Mouse (Mus musculus): ENCODE measurements around the gene Mmel1.

Gene Mmel1

DNA sequence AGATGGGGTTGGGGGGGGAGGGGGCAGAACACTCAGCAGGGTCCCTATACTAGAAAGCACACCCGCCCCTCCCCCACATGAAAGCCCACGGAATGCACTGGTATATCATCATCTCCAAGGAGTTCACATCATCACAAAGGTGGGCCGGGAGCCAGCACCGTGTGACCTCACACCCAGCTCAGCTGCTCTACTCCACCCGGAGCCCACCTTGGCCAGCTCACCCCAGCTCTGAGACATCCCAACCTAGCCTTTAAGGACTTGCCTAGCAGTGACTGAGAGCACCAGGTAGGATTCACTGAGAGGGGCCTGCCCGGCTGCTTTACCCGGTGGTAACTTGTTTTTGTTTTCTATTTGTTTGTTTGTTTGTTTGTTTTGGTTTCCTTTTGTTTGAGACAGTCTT is at the start of gene Mmel1:
Mmel1 (plus strand) TSS at position 146 of the 400 bp plus-strand sequence.
- in situ Hi-C loops (cut with MboI, MseI) = loop anchor here (5.0 kb wide), 1 partner anchor 193 kb away; no protein-coding TSS in a partner anchor

DNA sequence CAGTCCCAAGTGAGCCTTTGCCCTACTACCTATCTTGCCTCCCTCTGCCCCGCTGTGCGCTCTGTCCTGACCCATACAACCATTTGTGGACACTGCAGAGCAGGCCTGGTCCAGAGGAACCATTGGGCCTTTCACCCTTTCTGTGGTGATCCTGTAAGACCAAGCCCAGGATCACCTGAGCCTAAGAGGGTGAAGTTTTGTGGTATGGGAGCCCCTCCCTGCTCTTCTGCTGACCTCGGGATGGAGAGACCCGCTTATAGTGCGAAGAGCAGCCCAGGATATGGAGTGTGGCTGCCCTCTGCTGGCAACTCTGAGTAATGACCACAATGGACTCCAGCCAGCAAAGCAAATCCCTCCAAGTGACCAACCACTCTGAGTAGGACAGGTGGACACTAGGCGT is 43.7 kb upstream of the Mmel1 start:
- in situ Hi-C loops (cut with MboI, MseI) = no loop called here

DNA sequence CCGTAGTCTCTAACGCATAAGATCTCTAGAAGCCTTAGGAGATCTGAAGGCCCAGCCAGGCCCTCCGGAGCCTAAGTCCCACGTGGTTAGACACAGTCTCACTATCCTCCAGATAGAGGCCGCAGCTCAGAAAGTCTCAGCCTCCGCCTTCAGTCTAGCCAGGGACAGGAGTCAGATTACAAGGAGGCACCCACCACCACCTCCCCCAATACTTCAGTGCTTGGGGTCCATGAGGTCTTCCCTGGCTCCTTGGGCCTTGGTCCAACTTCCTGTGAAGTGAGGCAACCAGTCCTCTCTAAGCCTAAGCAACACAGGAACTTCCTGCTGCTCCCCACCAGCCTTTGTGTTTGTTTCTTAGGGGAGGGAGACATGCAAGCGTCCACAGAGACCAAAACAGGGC is 43.2 kb upstream of the Mmel1 start:
- in situ Hi-C loops (cut with MboI, MseI) = no loop called here

DNA sequence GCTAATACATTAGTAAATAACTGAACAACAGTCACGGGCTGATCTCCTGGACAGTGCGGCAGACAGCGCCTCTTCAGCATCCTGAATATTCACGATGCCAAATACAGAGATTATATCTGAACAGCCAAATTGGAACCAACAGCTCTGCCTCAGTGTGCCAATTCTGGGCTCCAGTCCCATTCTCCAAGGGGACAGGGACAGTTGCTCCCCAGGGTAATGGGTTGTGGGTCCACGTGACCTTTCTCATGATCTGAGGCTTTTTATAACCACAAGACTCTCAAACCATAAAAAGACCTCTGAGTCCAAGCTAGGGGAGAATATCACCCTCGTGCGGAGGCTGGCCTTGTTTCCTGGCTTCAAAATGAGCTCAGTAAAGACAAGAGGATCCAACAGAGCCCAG is 42.2 kb upstream of the Mmel1 start:
- in situ Hi-C loops (cut with MboI, MseI) = no loop called here

DNA sequence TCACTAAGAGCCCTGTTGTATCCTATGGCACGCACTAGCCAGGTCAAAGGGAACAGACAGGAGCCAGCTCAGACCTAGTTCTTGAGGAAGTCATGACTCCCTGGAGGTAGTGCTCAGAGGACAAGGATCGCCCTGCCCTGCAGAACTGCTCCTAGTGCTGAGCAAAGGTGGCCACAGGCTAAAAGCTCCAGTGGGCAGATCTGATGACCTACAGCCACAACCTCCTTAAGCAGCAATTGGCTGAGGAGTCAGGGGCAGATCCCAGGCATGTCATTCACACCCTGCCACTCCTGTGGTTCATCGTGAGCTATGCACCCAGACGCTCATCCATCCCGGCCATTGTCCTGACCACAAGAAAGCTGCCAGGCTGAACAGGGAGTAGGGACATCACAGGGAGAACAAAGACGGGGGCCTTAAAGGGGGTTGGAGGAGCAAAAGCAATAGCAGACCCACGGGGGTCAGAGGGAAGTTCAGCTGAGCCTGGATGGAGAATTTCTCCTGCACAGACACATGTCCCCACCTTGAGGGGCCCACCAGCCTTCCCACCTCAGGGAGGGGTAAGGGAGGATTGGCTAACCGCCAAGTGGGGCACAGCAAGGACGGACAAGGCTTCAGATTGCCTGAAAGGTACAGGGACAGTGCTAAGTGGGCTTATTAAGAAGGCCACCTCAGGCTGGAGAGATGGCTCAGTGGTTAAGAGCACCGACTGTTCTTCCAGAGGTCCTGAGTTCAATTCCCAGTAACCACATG is 41.3 kb upstream of the Mmel1 start:
- in situ Hi-C loops (cut with MboI, MseI) = no loop called here

DNA sequence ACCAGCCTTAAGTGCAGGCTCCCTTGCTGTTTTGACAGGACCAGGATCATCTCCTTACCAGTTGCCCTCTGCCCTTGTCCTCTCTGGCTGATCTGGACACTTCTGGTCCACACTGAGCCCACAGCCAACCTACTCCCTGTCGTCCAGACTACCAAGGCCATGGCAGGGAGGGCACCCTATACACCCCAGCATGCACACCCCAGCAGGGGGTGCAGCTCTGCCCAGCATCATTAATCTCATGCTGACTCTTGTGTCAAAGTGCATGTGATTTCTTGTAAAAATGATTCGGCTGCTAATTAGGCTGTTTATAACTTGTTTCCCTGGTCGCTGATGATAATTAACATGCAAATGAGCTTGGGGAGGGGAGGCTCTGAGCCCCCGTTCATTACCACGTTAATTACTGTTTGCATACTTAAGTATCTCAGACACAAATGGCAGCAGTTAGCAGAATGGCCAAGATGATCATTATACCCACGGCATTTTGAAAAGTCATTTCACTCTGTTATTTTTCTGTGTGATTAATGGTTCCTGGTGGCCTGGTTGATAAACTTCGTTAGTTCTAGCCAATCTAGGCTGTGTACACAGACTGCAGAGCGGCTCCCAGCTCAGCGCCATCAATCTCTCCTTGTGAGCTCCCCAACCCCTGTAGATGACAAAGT is 37.3 kb upstream of the Mmel1 start:
- in situ Hi-C loops (cut with MboI, MseI) = no loop called here

DNA sequence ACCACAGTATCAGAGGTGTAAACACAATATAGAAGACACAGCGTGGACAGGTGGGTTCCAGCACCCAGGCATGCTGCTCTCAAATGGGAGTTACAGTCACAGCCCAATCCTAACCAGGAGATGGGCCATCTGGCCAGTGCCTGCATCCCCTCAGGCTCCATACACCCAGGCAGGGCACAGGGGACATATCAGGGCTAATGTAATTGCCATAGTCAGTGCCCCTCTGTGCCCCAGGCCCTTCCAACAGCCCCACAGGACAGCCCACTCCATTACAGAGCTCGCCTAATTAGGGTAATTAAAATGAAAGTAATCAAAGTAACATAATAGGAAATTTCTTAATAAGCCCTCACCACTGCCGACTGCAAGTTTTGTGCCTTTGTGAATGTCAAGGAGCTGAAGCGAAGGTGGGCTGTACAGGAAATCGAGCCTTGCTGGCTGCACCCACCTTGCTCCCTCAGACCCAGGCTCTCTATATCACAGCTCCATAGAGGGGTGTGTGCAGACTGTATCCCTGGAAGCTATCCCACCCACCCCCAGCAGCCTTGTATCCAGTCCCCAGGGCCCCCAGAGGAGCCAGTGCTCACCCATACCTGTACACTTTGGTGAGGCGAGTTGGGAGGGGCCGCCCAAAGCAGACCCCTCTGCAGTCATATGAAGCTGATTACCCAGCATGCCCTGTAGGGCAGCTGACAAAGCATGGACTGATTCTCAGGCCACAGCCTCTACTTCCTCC is 33.0 kb upstream of the Mmel1 start:
- in situ Hi-C loops (cut with MboI, MseI) = no loop called here

DNA sequence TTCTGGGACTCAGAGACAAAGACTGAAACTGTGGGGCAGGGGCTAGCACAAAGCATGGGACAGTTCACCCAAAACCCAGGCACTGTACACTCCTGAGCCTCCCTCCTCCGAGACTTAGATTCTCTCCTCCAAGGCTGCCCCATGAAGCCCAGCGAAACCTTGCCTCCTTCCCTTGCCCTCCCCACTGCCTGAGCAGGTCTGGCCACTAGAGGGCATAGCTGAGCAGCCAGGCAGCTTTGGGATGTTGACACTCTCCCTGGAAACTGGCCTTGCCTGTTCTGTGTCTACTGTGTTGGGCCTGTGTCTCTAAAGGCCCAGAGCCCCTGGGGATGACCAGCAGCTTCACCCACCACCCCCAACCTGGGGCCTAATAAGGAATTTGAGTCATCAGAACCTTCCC is 32.2 kb upstream of the Mmel1 start, which contains the start of gene Ttc34:
Ttc34 (plus strand) TSS at position 290 of the 400 bp plus-strand sequence.
- in situ Hi-C loops (cut with MboI, MseI) = no loop called here

DNA sequence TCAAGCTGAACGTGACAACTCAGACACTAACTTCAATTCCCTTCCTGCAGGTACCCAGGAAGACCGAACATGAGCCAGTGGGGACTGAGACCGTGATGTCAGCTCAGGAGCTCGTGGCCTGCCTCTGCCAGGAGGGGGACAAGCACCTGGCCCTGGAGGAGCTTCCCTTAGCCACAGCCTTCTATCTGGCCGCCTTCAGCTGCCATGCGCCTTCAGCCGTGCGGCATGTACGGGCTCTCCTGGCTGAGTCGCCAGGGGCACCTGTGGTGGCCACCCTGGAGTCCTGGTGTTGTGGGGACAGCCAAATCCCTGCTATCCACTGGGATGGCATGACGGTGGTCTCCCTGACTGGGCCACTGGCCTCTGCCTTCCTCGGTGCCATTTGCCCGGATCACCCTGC is 30.6 kb upstream of the Mmel1 start:
- in situ Hi-C loops (cut with MboI, MseI) = no loop called here

DNA sequence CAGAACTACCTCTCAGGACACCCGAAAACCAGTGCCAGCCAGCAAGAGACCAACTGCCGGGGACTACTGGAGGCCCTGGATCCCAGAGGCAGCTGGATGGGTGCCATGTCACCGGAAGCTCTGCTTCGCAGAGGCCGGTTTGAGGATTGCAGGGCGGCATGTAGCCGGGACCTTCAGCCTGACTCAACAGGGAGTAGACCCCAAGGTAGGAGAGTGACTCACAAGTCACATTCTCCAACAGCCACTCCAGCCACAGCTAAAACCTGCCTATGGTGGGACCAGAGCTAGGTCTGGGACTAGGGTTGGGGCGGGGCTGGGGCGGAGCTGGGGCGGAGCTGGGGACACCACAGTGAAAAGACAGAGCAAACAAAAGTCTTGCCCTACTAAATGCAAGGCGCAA is 30.0 kb upstream of the Mmel1 start:
- in situ Hi-C loops (cut with MboI, MseI) = no loop called here

DNA sequence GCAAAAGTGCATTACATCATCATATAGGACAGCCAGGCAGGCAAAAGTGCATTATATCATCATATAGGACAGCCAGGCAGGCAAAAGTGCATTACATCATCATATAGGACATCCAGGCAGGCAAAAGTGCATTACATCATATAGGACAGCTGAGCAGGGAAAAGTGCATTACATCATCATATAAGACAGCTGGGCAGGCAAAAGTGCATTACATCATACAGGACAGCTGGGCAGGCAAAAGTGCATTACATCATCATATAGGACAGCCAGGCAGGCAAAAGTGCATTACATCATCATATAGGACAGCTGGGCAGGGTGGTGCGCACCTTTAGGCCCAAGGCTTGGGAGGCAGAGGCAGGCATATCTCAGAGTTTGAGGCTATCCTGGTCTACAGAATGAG is 16.7 kb upstream of the Mmel1 start:
- in situ Hi-C loops (cut with MboI, MseI) = no loop called here

DNA sequence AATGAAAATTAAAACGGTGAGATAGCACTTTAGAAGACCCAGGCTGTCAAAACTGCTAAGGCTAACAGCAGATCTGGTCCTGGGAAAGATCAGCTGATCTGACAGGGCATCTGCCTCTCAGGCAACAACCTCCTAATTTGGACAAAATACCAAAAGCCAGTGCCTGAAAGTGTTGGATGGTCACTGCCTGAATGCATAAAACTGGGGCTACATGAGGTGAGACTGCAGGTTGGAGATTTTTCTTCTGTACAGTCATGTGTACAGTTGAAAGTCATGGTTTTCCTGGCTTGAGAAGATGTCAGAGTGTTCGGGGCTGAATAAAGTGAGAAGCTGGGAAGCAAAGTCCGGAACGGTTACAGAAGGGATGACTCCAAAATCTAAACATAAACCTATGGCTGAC is 15.5 kb upstream of the Mmel1 start:
- in situ Hi-C loops (cut with MboI, MseI) = no loop called here

DNA sequence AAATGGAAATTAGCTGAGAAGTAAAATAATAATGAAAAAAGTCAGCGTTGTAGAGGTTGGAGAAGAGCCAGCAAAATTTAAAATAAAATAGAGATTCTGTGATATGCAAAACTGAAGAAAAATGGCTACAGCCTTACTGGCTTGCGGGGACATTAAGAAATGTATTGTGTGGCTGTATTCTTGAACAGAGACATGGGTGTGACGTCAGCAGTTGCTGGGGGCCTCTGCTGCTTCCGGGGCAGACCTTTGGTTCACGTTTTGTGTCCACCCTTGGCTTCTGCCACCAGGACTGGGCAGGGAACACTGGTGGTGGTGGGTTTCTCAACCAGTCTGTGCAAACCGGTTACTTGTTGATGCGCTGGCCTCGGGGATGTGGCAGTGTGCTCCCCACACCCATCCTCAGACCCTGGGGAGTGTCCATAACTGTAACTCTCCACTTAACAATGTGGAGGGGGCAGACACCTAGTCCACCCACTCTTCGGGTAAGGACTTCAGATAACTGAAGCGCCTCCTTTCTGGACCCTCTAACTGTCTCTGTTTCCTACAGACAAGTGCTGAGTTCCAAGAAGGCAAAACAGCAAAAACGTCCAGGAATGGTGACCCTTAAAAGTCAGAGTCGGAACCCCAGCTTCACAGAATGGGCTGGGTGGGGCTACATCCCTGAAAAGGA is 14.6 kb upstream of the Mmel1 start:
- in situ Hi-C loops (cut with MboI, MseI) = no loop called here

DNA sequence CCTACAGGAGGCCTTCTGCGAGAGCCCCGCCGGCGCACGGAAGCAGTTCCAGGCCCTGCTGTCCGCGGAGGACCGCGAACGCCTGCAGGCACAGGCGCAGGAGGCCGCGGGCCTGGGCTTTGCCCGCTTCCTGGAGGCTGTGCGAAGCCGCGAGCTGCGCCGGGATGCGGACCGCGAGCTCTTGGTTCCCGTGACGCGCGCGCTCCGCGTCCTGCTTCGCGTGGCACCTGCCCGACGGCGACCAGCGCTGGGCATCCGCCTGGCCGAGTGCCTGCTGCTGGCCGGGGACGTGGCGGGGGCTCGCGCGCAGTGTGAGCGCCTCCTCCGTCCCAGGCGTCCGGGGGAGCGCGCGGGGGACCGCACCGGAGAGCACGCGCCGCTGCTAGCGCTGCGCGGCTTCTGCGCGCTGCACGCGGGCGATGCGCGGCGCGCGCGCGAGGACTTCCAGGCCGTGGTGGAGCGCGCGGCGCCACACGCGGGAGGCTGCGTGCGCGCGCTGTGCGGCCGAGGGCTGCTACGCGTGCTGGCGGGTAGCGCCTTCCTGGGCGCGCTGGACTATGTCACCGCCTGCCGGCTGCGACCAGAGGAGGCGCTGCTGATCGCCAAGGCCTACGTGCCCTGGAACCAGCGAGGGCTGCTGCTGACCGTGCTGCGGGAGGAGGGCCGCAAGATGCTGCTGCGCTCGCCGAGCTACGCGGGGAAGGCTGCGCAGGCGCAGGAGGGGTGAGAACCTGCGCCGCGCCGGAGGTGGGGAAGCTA is 13.5 kb upstream of the Mmel1 start:
- in situ Hi-C loops (cut with MboI, MseI) = no loop called here

DNA sequence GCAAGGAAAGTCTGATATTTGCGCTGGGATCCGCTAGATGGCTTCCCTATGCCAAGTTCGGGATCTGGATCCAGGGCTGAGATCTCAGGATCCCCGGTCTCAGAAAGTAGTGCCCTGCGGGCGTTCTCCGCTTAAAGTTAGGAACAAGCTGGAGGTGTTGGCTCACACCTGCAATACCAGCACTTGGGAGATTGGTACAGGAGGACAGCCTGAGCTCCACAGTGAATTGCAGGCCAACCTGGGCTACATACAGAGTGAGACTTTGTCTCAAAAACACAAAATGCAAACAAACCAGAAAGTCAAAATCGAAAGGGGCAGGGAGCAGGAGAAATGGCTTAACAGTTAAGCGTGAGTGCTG is 12.9 kb upstream of the Mmel1 start:
- in situ Hi-C loops (cut with MboI, MseI) = no loop called here

DNA sequence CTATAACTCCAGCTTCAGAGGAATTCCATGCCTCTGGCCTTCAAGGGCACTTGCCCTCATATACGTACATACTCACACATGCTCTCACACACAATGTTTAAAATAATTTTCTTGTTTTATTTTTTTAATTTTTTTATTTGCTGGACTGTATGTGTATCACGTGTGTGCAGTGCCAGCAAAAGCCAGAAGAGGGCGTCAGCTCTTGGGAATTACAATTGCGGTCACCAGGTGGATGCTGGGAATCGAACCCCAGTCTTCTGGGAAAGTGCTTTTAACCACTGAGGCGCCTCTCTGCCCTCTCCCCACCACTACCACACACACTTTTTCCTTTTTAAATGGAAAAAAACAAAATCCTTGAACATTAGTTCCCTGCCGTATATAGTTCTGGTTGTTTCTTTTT is 12.5 kb upstream of the Mmel1 start:
- in situ Hi-C loops (cut with MboI, MseI) = no loop called here

DNA sequence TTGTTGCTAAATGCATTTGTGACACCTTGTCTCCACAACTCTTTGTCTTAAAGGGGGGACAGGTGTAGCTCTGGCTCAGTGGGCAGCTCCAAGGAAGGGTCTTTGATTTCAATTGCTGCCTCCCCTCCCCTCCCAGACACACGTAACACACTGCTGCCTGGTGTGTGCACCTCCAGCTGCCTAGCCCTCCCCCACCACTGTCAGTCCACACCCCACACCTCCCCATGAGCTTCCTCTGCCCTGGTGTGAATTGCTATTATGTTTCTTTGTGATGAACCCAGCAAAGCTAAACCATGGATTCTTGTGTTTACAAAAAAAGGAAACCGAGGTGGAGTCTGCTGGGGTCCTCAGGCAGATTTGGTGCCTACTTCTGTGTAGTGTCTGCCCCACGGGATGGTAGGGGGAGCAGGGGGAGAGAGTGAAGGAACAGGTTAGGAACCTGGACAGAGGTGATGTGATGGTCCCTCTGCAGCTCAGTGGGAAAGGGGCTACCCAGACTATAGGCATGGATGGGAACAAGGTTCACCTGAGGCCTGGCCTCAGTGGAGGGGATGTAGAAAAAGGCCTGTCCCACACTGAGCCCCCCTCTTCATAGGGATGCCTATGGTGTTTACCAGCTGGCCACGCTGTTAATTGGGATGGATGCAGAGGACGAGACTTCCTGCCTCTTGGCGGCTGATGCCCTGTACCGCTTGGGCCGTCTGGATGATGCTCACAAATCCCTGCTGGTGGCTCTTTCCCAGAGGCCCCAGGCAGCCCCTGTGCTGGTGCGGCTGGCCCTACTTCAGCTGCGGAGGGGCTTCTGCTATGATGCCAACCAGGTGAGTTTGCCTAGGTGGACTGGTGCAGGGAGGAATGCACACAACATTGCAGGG is 11.8 kb upstream of the Mmel1 start:
- in situ Hi-C loops (cut with MboI, MseI) = no loop called here

DNA sequence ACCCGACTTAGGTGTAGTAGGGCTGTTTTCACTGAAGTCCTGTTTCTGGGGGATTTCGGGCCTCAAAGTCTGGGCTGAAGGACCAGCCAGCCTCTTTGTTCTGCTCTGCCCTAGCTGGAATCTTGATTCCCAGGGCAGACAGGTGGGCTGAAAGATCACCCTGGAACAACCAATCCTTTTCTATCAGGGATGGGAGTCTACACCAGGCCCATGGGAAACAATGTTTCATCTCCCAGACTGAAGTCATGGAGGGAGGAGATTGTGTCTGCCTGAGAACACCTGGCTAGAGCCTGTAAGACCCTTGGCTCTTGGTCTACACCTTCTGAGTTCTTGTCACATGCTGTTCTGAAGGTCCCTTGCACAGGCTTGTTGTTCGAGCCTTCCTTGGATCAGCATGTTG is 10.8 kb upstream of the Mmel1 start:
- in situ Hi-C loops (cut with MboI, MseI) = no loop called here

DNA sequence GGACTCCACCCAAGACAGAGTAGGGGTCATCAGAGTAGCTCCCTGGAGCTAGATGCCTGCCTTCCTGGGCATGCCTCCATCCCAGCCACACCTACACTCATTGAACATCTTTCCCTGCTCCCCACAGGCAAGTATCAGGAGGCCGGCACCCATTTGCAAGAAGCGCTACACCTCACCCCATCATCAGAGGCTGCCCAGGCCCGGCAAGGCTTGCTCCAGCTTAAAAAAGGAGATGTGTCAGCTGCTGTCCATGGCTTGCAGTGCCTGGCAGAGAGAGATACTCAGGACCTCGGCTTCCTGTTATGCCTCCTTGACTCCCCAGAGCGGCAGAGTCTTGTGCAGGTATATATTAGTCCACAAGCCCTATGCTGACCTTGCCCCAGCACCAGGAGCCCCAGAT is 7.4 kb upstream of the Mmel1 start:
- in situ Hi-C loops (cut with MboI, MseI) = no loop called here

DNA sequence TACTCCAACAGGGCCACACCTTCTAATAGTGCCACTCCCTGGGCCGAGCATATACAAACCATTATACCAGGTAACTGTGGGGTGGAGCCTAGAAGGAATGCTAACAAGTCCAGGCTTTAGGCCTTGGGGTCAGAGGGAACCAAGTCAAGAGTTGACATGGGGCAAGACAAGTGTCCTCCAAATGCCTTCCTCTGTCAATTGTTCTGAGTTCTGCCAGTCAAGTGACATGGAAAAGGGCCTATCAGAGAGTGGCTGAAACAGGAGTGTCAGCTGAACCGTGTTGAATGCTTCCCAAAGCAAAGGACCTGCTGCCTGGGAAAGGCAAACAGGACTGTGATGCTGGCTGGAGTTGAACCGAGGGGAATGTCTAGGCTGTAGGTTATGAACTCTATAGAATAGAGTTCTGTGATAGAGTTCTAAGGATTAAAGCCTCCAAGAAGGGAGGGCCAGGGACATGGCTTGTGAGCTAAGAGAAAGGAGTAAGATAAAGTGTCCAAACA is 5.9 kb upstream of the Mmel1 start:
- in situ Hi-C loops (cut with MboI, MseI) = no loop called here

Measured in regulatory T cell (primary cell).